Mouse (Mus musculus) spleen, postnatal 4 days (tissue): ENCODE measurements around the gene Tppp3.
A peak's percentile ranks its signal among the peaks of the same experiment; 100 is the strongest.

ENCODE experiments used
- DNase-seq, 2 experiments: peaks; one replicate each; pipeline ENCODE4 v3.0.0; 2022; ENCODE audit warnings: low spot score in 2 of 2

Tppp3 gene

DNA sequence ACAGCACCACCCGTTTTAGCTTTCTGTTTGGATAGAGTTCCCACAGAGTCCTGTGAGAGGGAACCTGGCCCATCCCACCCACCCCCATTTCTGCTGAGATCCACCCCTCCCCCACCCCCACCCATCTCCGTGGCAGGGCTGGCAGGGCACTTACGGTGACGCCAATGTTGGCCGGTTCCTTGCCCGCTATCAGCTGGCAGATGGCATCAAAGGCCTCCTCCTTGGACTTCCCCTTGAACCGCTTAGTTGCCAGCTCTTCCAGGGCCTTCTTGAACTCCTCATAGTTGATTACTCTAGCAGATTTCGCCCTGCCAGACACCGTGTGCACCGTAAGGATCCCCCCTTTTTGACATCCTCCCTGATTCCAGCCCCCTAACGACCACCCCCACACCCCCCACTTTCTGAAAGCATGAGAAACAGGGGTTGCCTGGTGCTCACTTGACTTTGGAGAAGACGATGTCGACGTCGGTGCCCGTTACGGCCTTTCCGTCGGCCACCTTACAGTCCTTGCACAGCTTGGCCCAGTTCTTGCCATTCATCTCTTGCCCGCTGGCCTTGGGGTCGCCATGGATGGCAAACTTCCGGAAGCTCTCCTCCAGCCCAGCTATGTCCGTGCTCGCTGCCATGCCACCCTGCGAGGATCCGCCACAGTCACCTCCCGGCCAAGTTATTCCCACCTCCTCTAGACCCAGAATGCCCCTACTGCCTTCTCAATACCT, 3.2 kb downstream of the Tppp3 start:
- DNase-seq = no peak

DNA sequence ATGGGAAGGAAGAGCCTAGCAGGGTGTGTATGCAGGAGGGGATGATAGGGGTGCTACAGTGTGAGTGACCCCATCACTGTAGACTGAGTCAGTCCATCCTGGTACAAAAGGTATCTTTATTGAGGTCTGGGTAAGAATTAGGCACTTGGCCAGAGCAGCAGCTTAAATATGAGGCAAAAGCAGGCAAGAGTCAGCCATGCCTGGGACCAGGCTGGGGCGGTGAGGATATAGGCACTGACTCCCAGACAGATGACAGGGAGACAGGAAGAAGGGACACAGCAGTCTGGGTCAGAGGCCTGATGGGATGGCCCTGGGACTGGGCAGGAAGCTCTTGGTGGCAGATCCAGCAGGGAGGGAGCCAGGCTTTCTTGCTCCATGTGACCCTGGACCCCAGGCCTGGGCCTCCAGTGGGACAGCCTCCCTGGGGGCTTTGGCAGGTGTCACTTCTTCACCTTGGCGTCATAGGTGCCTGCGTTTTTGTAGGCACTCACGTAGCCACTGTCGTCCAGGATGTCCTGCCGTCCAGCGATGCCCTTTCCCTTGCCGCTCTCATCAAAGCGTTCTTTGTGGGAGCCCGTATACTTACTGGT, 3.8 kb downstream of the Tppp3 start:
- DNase-seq = no peak

DNA sequence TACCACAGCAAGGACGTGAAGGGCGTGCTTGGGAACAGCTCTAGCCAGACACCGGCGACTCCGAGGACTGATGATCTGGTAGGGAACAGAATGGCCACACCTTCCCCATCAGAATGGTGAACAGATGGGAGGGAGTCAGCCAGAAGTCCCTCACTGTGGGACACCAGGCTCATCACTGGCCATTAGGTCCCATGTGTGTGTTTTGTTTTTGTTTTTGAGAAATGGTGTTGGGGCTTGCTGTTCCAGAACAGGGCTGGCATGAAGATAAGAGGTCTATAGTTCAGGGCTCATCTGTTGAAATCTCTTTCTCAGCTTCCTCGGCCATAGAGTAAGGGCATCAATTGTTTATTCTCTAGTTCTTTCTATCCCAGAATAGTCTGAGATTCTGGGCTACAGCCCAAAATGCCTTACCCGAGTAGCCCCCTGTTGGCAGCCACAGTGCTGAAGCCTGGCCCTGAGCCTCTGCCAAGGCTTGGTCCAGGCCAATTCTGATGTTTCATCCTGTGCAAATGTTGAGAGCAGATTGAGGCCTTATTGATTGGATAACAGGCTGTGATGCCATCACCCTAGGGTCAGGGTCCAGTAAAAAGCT, 4.5 kb downstream of the Tppp3 start:
- no peak for DNase-seq

DNA sequence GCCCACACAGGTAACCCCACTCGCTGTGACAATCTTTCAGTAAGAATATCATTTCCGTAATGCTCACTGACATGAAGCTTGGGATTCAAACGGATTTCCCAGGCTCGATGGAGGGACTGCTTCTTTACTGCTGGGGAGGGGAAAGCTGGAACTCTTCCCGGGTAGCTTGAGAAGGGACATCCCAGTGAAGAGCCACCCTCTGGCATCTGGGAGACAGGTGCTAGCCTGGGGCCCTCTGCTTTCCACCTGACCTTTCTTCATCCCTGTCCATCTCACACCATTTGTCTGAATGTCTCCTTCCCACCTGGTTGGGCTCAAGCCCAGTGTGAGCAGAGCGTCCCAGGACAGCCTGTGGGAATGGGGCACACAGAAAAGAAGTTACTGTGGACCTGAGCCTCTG, 5.1 kb downstream of the Tppp3 start:
- DNase-seq = no peak

DNA sequence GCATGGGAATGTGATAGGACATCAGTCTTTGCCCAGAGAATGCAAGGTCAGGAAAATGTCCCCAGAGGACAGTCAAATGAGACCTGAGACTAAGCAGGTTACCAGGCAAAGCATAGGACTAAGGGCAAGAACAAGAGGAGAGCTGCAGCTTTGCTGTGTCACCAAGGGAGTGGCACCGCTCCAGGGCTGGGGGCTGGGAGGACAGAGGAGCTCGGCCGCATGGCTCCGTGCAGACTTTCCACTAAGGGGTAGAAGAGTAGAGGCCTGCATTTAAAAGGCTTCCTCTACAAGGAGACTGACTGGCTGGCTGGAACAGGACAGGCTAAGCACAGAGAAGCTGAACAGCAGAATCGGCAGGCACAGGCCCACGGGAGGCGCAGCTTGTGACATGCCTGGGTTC, 6.7 kb downstream of the Tppp3 start:
- DNase-seq = no peak

DNA sequence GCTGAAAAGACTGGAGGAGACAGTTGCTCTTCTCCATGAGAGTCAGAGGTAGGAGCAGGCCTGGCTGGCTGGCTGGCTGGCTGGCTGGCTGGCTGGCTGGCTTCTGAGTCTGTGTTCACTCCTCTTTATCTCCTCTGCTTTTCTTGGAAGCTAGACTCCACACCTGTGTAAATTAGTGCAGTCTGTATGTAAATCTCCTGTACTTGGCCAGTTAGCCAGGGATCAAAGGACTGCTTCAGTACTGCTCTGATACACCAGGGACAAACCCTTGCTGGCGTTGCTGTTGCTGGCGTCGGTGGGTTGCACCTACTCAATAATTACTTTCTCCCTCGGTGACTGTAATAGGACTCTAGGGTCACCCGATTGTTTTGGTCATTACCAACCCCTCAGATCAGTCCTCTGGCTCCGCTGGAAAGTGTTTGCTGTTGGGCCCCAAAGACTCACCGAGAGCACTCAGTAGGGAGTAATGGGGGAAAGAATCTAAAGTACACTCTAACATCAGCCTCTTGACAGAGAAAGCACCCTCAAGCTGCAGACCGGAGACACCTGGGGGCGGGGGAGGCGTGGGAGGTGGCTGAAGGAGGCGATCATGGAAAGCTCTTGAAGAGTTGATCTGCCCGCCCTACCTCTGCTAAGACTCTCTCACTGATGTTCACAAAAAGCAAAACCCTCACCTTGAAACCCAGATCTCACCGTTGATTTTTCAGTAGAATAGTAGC, 10.1 kb downstream of the Tppp3 start:
- DNase-seq = no peak

DNA sequence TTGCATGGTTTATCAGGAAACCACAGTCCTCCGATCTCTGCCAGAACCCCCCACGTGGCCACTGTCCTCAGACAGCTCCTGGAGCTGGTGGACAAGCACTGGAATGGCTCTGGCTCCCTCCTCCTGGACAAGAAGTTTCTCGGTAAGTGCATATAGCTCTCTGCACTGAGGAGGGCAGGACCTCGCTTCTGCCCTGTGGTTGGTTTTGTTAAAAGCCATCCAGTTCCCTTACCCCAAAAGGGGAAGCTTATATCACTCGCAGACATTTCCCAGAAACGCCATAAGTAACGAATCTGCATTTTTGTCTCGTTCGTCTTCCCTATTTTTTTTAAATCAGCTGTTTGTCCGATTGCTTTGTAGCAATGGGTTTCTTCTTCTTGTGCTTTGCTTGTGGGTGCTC, 16.1 kb downstream of the Tppp3 start:
- no peak for DNase-seq

DNA sequence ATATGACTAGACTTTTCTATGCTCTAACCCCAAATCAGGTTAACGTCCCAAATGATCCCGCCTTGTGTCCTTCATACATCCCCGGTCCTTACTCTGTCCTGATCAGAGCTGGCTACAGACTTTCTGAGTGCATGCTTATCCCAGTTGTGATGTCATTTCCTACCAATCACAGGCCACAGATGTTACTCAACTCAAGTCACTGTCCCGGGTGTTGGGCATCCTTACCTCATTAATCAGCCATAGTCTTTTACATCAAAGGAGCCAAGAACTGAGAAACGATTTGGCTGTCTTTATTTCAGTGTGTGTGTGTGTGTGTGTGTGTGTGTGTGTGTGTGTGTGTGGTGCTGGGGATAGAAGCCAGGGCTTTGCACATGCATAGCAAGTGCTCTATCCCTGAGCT, 17.2 kb downstream of the Tppp3 start:
- DNase-seq = no peak

DNA sequence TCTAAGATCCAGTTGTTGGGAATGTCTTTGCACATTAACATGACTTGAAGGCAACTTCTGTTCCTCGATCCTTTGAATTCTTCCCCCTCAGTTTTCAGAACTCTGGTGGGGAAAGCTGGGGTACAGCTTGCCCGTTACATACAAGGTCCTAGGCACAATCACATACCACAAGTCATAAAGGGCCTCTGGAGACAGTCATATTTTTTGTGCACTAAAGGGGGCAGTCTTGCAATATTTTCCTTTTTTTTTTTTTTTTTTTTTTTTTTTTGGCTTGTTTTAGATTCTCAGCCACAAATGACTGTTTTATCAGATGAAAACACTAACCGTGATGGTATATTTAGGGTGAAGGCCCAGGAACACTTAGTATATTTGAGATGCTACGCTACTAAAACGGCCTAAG, 18.0 kb downstream of the Tppp3 start:
- DNase-seq = no peak

DNA sequence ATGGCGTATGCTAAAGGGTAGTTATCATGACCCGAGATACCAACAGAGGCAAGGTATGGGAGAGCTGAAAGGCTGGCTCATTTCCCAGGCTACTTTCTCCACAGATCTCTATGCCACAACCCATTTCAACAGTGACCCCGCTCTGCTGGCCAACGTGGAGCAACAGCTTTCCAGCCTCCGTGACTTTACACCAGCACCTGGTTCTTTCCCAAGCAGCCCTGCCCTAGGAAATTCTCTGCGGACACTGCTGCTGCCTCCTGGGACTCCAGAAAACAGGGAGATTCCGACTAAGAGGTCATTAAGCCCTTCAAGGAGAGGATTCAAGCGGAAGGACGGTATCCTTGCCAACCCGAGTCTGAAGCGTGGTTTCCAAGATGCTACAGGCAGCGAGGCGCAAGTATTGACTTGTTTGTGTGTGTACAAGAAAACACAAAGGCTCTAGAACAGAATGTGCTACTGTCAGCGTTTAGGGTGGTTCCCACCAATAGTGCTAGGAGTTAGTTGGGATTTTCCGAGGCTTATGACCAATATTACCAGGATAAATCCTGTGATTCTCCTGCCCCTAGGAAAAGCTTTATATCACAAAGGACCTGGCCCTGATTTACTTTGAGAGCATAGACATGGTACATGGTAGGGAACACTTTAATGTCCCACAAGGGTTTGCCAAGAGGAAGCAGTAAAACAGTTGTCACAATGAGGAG, 19.3 kb downstream of the Tppp3 start:
- DNase-seq = no peak

DNA sequence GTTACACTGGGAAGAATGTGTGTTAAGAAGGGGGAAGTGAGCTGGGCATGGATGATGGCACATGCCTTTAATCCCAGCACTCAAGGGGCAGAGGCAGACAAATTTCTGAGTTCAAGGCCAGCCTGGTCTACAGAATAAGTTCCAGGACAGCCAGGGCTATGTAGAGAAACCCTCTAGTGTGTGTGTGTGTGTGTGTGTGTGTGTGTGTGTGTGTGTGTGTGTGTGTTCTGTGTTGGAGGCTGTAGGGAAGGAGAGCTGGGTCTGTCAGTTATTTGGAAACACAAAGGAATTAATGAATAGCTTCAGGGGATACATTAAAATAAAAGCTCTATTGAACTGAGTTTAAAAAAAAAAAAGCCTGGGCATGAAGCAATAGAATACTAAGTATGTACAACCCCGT, 20.3 kb downstream of the Tppp3 start:
- no peak for DNase-seq

DNA sequence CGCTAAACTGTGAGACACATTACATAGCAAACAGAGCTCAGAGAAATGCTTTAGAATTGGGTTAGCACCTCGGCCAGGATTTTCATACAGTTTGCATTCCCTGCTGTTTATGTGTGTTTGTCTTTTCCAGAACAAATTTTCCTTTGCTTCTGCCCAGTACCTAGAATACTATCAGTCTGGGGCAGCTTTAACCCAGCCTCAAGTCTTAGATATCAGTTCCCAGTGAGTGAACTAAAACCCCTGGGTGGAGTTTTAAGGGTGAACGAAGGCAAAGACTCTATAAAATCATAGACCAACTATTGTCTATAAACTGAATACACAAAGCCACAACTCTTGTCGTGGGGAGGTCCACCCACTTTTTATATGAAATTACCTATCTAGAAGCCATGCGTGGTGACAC, 22.7 kb downstream of the Tppp3 start:
- DNase-seq = no peak

DNA sequence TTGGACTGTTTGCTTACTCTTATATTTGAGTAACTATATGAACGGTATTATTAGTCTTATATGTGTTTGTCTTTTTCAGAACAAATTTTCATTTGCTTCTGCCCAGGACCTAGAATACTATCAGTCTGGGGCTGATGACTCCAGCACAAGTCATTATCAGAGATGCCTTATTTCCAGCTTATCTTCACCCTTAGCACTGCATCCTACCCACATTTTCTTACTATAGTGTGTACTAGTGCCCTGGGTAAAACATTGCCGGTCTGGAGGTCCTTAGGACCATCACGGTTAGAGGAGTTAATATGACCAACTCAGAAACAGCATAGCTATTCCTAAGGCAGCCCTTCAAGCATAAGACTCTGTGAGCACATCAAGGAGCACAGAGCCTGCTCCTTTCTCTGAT, 23.1 kb downstream of the Tppp3 start:
- no peak for DNase-seq

DNA sequence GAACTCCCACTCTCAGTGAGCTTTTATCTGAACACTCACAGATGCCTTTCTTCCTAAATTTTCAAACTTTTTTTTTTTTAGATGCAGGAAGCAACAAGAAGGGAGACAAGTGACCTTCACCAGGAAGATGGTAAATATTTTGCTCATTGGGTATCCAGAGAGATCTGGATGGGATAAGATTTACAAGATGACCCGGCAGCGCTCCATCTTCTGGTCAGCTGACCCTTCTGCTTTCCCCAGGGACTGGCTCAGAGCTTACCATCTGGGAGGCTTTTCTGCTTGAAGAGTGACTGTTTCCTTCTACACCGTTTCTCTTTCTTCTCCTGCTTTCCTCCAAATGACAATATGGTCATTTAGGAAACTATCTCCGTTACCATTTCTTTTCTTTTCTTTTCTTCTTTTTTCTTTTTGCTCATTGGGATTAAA, 25.2 kb downstream of the Tppp3 start:
- DNase-seq = no peak

DNA sequence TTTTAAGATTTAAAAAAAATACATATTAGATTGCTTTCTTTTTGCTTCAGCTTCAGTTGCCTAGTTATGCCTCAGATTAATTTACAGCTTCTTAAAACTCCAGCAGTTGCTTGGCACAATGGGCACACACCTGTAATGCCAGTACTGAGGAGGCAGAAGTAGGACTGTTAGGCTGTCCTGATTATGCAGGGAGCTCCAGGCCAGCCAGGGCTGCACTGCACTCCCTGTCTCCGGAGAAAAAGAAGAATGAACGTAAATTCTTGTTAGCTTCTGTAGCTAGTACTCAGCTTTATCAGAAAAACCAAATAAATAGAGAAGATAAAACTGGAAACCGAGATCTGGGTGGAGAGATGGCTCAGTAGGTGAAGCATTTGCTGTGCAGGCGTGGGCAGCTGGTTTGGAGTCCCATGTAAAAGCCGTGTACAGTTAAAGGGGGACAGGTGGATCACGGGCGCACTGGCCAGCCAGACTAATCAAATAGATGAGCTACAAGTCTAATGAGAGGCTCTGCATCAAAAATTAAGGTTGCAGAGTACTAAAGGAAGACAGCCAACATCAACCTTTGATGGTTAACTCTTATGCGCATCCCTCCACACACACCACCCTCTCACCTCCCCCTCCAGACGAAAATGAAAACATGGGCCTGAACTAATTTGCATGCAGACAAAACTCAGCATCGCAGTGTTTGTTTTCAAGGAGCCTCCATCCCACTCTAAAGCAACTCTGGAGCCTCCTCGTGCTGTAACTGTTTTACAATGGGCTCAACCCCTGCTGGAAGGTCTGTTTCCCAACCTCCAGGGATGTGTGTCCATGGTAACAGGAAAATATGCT, 25.8 kb downstream of the Tppp3 start:
- no peak for DNase-seq

DNA sequence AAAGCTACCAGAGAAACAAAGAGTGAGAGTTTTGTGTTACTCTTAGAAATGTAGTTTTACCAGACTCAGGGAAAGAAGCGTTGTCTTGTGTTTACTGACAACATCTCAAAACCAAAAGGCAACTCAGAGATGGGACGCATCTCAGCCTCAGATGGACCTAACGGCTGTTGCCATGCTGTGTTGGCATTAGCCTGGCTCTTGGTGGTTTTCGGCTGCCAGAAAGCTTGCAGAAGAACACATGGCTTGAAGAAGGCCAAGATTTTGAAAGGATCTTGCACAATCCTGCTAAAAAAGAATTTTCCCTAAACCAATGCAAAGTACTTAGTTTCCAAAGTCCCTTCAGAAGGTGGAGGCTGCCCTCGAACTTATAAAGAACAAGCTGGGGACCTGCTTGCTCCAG, 28.7 kb downstream of the Tppp3 start:
- no peak for DNase-seq

DNA sequence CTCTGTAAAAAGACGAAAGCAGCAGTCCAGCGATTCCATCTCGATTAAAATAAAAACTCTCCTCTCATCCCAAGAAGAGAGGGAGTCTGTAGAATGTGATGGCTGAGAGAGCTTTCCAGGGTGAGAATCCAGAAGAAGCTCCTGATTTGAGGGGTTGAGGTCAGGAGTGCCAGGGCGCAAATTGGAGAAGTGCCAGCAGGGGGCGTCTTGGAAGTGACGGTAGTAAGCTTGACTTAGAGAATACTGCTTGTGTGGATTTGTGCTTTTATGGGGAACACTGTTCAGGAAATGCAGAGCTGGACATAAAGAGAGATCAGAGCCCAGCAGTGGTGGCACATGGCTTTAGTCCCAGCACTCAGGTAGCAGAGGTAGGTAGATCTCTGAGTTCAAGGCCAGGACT, 29.9 kb downstream of the Tppp3 start:
- peak; percentile 59 to 87 for DNase-seq

DNA sequence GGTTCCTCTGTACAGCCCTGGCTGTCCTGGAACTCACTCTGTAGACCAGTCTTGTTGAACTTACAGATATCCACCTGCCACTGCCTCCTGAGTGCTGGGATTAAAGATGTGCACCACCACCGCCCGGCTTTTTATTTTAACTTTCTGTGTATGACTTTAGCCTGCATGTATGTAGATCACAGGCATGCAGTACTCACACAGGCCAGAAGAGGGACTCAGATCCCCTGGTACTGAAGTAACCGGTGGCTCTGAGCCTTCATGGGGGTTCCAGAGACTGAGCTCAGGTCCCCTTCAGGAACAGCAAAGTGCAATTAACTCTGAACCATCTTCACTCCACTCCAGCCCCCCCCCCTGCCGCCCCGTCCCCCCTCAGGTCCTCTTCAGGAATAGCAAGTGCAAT, 32.5 kb downstream of the Tppp3 start:
- DNase-seq = peak; percentile 60 to 77

DNA sequence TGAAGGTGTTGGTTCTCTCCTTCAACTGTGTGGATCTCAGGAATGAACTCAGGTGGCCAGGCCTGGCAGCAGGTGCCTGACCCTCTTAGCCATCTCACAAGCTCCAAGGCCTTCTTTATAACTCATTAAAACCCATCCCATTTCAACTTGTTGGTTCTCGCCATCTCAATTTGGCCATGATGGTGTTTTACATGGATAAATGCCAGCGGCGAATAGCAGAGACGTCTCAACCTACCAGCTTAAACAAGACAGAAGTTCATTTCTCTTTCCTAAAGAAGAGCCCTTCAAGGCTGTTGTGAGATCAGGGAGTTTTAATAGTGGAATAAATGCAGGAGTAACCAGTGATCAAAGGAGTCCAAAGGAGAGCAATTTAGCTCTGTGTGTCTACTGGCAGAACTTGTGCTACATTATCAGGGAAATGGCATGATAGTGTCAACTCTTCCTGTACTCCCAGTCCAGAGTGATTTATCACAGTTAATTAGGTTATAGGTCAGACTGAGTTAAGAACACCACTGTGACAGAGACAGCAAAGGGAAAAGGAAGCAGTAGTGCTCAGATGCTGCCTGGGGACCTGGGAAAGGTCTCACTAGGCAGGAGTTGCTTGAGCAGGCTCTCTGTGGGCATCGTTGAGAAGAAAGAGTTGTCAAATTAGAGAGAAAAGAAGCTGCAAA, 34.1 kb downstream of the Tppp3 start:
- no peak for DNase-seq

DNA sequence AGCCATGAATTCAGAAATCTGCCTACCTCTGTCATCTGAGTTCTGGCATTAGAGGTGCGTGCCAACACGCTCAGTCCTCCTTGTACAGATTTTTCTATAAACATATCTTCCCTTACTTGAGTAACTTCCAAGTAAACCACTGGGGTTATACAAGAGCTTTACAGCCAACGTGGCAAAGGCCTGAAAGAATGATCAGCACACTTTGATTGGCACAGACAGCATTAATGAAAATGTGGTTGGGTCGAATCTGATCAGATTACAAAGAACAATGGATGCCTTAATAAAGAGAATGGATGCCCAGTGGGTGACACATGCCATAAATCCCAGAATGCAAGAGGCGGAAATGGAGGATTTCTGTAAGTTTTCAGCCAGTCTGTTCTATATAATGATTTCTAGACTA, 35.1 kb downstream of the Tppp3 start:
- no peak for DNase-seq

DNA sequence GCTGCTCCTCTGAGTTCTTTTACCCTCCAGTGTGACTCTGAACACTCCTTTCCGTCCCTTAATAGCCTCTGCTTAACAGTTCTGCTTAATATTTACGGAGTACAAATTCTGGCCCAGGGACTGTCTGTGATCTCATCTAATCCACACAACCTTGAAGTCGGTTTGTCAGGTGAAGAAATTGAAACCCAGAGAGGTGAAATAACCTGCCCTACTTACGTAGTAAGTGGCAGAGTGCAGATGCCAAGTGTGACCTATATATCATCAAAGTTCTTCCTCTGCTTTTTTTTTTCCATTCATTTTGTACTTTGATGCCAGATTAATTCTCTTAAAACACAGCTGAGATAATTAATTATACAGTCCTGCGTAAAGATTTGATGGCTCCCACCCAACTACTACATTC, 37.2 kb downstream of the Tppp3 start:
- no peak for DNase-seq
